Mouse (Mus musculus) layer of hippocampus, postnatal 25 days (tissue): Measurements from ENCODE around the gene Zg16. TPM values are rescaled to one million over a fixed set of nuclear protein-coding genes. Genes with fewer than 3 reads are reported as not detected.

Source experiments
- DNase-seq, 2 experiments: peaks; one replicate each; pipeline ENCODE4 v3.0.0; 2022; ENCODE audit warnings: mixed read lengths in 2 of 2, low spot score in 1 of 2; ENCODE audit errors: extremely low spot score in 1 of 2
- total RNA-seq, 2 experiments: library from RNA; stranded (reverse); gene quantifications; 2 replicates each; pipeline ENCODE4 v1.2.3; 2021

Gene Zg16
- total RNA-seq, 2 experiments from 2014 or later: not detected

GRCm38 (mm10) chr7:127022528-127023271, 64.4 kb downstream of the Zg16 start:
- no peak for DNase-seq

DNA sequence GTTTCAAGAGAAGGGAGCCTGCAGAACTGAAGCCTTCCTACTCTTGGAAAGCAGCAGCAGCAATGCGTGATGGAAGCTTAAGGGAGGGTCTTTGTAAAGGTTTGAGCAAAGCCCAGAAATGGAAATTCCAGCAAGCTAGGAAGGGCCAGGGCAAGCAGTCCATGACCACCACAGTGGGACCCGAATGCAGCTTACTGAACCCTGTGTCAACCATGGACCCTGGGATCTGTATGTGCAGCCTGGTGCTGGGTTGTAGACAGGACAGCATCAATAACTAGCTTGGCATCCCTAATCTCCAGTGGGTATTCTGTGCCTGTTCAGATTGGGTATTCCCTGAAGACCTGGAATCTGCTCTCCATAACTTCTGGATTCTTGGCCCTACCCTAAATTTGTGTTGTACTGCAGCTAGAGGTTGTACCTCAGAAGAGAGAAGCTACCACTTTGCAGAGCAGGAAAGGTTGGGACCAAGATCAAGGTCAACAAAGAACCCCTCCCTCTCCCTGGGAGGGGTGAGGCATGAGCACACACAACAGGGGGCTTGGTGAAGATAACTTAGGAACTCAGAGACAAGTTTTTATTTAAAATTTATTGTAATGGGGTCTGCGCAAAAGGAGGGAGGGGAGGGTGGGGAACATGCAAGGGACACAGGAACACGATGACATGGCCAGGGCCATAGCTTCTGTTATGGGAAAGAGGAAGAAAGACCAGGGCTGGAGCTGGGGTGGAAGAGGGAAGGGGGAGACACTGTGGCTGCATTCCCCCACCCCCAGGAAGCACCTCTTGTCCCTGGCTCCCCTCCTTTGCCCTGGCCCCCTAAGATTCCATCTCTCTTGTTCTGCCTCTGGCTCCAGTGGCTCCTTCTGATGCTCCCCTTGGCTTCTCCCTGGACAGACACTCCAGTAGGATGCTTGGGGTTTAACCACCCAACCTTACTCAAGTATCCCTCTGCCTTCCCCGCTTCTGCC, 65.3 kb downstream of the Zg16 start:
- no peak for DNase-seq

DNA sequence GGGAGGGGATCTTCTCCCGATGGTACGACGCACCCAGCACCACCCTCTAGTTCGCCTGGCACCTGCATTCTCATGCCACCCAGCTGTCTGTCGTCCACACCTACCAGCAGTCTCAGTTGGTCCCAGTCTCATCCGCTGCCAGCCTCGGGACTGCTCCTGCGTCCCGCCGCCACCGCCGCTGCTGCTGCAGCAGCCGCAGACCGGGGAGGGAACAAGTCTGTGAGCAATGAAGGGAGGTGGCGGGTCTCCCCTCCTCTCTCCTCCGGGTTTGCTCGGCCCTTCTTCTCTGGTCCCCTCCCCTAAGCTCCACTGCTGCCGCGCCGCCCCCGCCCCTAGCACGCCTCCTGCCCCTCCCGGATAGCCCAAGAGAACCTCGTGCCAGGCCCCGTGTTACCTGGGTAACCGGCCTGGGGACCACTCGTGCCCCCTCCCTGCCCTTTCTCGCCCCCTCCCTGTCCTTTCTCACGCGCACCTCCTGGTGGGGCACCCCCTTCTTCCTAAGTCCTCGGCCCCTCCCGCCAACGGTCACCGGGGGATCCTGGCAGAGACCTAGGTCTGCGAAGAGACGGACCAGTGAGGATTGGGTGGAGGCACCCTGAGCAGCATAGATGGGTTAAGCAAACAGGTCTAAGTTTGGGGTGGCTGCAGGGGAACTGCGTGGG, 66.1 kb downstream of the Zg16 start, which contains the start of the genes Gm42742 and Prrt2:
Gene Gm42742, minus strand, starts transcription at position 197 of the 662 bp plus-strand sequence.
Gene Prrt2, minus strand, starts transcription at position 311 of the 662 bp plus-strand sequence.
- DNase-seq: peak in 1 of 2 experiments; percentile 62

- DNase-seq: no peak
Observed at GRCm38 (mm10) chr7:127020491-127020890, 66.6 kb downstream of the Zg16 start.

GRCm38 (mm10) chr7:127020031-127020430, 67.1 kb downstream of the Zg16 start:
- no peak for DNase-seq

- no peak for DNase-seq
Observed at GRCm38 (mm10) chr7:127019306-127019960, 67.7 kb downstream of the Zg16 start.

- DNase-seq: no peak
Observed at GRCm38 (mm10) chr7:127018416-127019305, 68.5 kb downstream of the Zg16 start.

DNA sequence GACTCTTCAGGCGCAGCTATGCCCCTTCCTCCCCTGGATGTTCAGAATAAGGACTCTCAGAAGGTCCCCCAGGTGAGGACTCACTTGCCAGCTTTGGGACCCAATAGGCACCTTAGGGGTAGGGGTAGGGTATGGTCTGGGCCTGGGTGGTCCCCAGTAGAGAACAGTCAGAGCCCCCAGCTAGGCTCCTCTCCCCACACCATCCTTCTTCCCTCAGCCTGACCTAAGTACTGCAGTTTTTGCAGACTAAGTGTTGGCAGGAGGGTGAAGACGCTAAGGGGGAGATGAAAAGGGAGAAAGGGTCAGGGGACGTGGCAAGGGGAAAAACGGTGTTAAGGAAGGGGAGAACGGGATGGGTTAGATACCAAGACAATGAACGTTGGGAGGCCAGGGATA, 69.2 kb downstream of the Zg16 start:
- no peak for DNase-seq

GRCm38 (mm10) chr7:127016971-127017949, 69.9 kb downstream of the Zg16 start, which contains the start of gene Pagr1a:
Gene Pagr1a, minus strand, starts transcription at chr7:127017352.
- DNase-seq: peak; percentile 95 to 96

- peak in 1 of 2 experiments; percentile 54 for DNase-seq
Observed at GRCm38 (mm10) chr7:127016486-127016938, 70.6 kb downstream of the Zg16 start.

GRCm38 (mm10) chr7:127016481-127016485, 70.8 kb downstream of the Zg16 start, which contains the start of gene Pagr1b:
Gene Pagr1b, minus strand, starts transcription at chr7:127016484.
- DNase-seq: no peak

- no peak for DNase-seq
Observed at GRCm38 (mm10) chr7:127016081-127016480, 71.0 kb downstream of the Zg16 start.

GRCm38 (mm10) chr7:127014993-127015392, 72.1 kb downstream of the Zg16 start:
- DNase-seq: no peak

- DNase-seq: no peak
Observed at GRCm38 (mm10) chr7:127014320-127014719, 72.8 kb downstream of the Zg16 start, which contains the start of gene Mvp. Gene Mvp, minus strand, starts transcription at chr7:127014621.

DNA sequence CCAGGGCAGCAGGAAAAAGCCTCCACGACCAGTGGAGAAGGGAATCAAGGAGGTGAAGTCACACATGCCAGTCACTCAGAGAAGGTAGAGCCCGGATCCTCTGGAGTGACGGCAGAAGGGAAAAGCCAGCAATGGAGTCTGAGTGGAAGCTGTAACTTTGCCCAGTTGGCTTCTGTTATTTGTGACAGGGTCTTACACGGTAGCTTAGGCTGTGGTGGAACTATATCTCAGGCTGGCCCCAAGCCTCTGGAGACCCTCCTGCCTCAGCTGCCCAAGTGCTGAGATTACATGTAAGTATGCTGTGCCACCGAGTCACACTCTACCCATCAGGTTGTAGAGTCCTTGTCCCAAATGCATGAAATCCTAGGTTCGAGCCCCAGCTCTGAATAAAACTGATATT, 73.7 kb downstream of the Zg16 start:
- no peak for DNase-seq

GRCm38 (mm10) chr7:127012845-127013244, 74.3 kb downstream of the Zg16 start:
- no peak for DNase-seq

GRCm38 (mm10) chr7:127012374-127012773, 74.8 kb downstream of the Zg16 start:
- no peak for DNase-seq

- DNase-seq: no peak
Observed at GRCm38 (mm10) chr7:127011717-127012116, 75.4 kb downstream of the Zg16 start.
